Mouse (Mus musculus) embryonic facial prominence, embryonic 11.5 days (tissue): Measurements from ENCODE around the gene Slc44a5. TPM values are rescaled to one million over a fixed set of nuclear protein-coding genes. Genes with fewer than 3 reads are reported as not detected.

ENCODE experiments used
- ATAC-seq: fragments of 200-750 bp; cut with Nextera tagmentation; replicated peaks from 2 replicates; pipeline ENCODE4 v1.8.0; 2017; ENCODE audit warnings: low read depth; ENCODE audit not compliant: insufficient number of reproducible peaks, low FRiP score, low TSS enrichment
- DNase-seq: peaks from one replicate; pipeline ENCODE4 v3.0.0-alpha.2; 2015; ENCODE audit warnings: low spot score
- H3K27ac ChIP-seq: fragments of 300-500 bp; sonication (generic); replicated peaks from 2 replicates; pipeline ENCODE4 v1.5.1; 2014; ENCODE audit warnings: mild to moderate bottlenecking, low read depth, low read length, control low read depth
- H3K27me3 ChIP-seq: fragments of 300-500 bp; sonication (generic); 2 replicates; pipeline ENCODE4 v1.6.1; 2014; ENCODE audit warnings: mild to moderate bottlenecking, low read length, moderate library complexity, mixed read lengths; ENCODE audit not compliant: control insufficient read depth, insufficient read depth
- H3K36me3 ChIP-seq: fragments of 300-500 bp; sonication (generic); replicated peaks from 2 replicates; pipeline ENCODE4 v1.6.1; 2014; ENCODE audit warnings: low read depth, mild to moderate bottlenecking, low read length, moderate library complexity, mixed read lengths; ENCODE audit not compliant: control insufficient read depth, insufficient read depth
- H3K4me1 ChIP-seq: fragments of 300-500 bp; sonication (generic); 2 replicates; pipeline ENCODE4 v1.6.1; 2014; ENCODE audit warnings: low read length, mixed read lengths; ENCODE audit not compliant: control insufficient read depth, insufficient read depth
- H3K4me2 ChIP-seq: fragments of 300-500 bp; sonication (generic); 2 replicates; pipeline ENCODE4 v1.6.1; 2014; ENCODE audit warnings: low read depth, mild to moderate bottlenecking, control low read depth, low read length, moderate library complexity
- H3K4me3 ChIP-seq: fragments of 300-500 bp; sonication (generic); 2 replicates; pipeline ENCODE4 v1.5.1; 2014; ENCODE audit warnings: low read depth, low read length, control low read depth
- H3K9ac ChIP-seq: fragments of 300-500 bp; sonication (generic); replicated peaks from 2 replicates; pipeline ENCODE4 v1.6.1; 2014; ENCODE audit warnings: mild to moderate bottlenecking, control low read depth, low read length
- H3K9me3 ChIP-seq: fragments of 300-500 bp; sonication (generic); replicated peaks from 2 replicates; pipeline ENCODE4 v1.6.1; 2016; ENCODE audit warnings: mild to moderate bottlenecking, low read length, inconsistent platforms, mixed read lengths; ENCODE audit not compliant: control insufficient read depth
- WGBS: fragments of 180-500 bp; shearing (Covaris S2); extraction: QIAGEN DNeasy Blood & Tissue Kit; methylation state at CpG from one replicate; pipeline ENCODE4 v1.1.7; 2014; 5-methylcytosine and 5-hydroxymethylcytosine counted together
- polyA plus RNA-seq: library from polyadenylated mRNA; unstranded; fragments of >200 nt; fragmentation: Nextera tagmentation; extraction: Ambion mirVana; gene quantifications from 2 replicates; pipeline ENCODE4 v1.2.1, GENCODE M21; 2014

Gene Slc44a5
- polyA plus RNA-seq, 1 experiment from 2014 or later, result 1.3 TPM

DNA sequence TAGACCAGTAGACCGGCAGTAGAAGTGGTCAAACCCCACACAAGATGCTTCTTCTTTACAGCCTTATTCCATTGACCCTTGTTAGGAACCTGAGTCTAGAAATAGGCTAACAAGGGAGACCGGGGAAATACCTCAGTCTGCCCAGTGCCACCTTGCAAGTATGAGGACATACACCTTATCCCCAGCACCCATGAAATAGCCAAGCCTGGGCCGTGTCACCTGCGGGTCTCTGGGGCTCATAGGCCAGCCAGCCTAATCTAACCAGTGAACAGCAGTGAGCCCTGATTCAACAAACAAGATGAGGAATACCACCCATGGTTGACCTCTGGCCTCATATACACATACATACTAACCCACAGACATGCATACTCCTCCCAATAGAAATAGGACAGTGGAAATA lies 142.2 kb downstream of the Slc44a5 start:
- ATAC-seq (no peak; the same call in 1 of the 2 replicates), DNase-seq (no peak)
- H3K4me1 ChIP-seq, result no peaks in the 10 kb centered on the region
- WGBS, result 87% methylated on average over 4 of the region's 4 CpGs
- no peak overlapping the region for H3K9ac ChIP-seq
- no peak overlapping the region for H3K4me2 ChIP-seq
- H3K27ac ChIP-seq, result no peak overlapping the region
- H3K36me3 ChIP-seq, result no peaks in the 10 kb centered on the region
- no peaks in the 10 kb centered on the region for H3K27me3 ChIP-seq
- no peak overlapping the region for H3K4me3 ChIP-seq
- no peaks in the 10 kb centered on the region for H3K9me3 ChIP-seq

DNA sequence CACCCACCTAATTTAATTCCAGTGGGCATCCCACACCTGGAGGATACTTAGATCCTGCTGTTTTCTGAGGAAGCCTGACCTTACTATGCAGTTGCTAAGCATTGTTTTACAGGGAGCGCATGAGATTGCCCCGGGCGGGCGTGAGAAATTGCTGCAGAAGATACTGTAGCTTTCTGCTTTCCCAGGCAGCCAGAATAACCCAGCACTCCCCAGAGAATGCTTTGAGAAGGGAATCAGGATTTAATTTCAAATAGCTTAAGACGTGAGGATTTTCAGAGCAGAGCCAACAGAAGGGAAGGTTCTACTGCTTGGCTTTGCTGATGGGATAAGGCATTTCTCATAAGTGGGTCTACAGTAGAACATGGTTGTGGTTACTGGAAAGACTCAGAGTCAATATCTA lies 142.8 kb downstream of the Slc44a5 start:
- Histone ChIP-seq H3K9ac (no peak overlapping the region), H3K4me3 (no peak overlapping the region), H3K27me3 (no peaks in the 10 kb centered on the region), H3K27ac (no peak overlapping the region), H3K36me3 (no peaks in the 10 kb centered on the region), H3K4me2 (no peak overlapping the region), H3K4me1 (no peaks in the 10 kb centered on the region), H3K9me3 (no peaks in the 10 kb centered on the region)
- WGBS, result 84% methylated on average over 5 of the region's 5 CpGs
- ATAC-seq (no peak), DNase-seq (no peak)

DNA sequence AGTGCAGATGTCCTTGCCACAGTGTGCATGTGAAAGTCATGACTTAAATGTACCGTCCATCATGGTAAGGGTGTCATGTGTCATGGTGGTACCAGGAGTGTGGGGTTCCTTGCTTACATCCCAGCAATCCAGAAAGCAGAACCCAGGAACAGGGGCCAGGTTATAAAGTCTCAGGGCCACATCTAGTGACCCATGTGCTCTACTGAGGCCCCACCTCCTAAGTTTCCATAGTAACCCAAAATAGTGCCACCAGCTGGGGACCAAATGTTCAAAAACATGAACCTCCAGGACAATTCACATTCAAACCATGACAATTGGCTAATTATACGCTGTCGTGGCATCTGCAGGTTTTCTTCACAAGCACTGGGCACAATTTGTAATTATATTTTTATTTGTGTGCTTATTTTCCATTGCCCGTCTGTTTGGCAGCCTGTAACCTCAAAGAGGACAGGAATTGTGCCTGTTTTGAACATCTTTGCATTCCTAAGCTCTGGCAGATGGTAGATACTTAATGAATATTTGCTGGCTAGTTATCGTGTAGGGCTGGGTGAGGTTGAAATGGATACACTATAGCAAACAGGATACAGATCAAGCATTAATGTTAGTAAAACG lies 145.9 kb downstream of the Slc44a5 start:
- DNase-seq (no peak), ATAC-seq (no peak)
- Histone ChIP-seq H3K9ac (no peak overlapping the region), H3K27ac (no peak overlapping the region), H3K27me3 (no peaks in the 10 kb centered on the region), H3K4me2 (no peak overlapping the region), H3K4me1 (no peaks in the 10 kb centered on the region), H3K4me3 (no peak overlapping the region), H3K36me3 (no peaks in the 10 kb centered on the region), H3K9me3 (no peaks in the 10 kb centered on the region)
- WGBS, result 55% methylated on average over 6 of the region's 6 CpGs

DNA sequence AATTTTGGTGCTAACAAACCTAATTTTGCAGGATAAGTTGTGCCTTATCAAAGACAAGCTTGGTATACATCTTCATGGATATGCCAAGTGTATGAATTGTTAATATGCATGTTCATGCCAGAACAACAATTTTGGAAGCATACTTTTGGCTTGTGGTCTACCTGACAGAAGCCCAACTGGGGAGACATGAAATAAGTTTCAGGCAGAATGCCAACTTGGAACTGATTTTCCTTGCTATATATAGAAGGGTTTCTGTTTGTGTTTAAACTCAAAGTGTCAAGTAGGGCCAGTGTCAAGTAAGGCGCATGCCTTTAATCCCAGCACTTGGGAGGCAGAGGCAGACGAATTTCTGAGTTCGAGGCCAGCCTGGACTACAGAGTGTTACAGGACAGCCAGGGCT lies 149.3 kb downstream of the Slc44a5 start:
- Histone ChIP-seq H3K4me3 (no peak overlapping the region), H3K36me3 (no peaks in the 10 kb centered on the region), H3K27ac (no peak overlapping the region), H3K9me3 (no peaks in the 10 kb centered on the region), H3K9ac (no peak overlapping the region), H3K4me1 (no peaks in the 10 kb centered on the region), H3K4me2 (no peak overlapping the region), H3K27me3 (no peaks in the 10 kb centered on the region)
- ATAC-seq, result no peak
- no peak for DNase-seq
- WGBS, result 90% methylated on average over 3 of the region's 3 CpGs

DNA sequence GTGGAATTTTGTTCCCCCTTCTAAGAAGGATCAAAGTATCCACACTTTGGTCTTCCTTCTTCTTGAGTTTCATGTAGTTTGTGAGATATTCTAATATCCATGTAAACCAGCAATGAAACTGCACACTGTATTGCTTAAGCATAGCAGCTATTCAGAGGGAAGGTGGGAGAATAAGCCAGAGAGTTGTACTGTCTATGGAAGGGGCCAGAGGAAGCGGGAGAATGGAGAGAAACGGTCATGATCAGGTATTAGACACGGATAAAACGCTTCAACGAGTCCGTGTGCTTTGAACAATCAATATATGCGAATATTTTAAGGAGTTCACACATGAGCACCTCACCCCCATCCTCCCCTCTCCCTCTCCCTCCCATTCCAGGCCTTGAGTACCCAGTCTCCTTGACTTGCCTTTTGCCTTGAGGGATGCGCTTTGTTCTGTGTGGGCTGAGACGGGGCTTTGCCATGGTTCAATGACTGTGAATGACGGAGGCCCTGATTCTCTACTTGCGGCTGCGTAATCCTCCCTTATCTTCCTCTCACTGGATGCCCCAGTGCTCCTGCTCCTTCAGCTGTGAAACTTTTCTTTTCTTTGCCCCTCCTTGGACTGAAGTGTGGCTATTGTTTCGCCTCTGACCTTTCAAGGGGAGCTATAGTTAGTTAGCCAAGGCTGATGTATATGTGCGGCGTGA lies 151.8 kb downstream of the Slc44a5 start:
- Histone ChIP-seq H3K9ac (no peak overlapping the region), H3K27me3 (no peaks in the 10 kb centered on the region), H3K36me3 (no peaks in the 10 kb centered on the region), H3K27ac (no peak overlapping the region), H3K9me3 (no peaks in the 10 kb centered on the region), H3K4me2 (no peak overlapping the region), H3K4me3 (no peak overlapping the region), H3K4me1 (no peaks in the 10 kb centered on the region)
- peak; percentile 29 for DNase-seq
- 37% methylated on average over 15 of the region's 15 CpGs for WGBS
- ATAC-seq, result peak; percentile 82

DNA sequence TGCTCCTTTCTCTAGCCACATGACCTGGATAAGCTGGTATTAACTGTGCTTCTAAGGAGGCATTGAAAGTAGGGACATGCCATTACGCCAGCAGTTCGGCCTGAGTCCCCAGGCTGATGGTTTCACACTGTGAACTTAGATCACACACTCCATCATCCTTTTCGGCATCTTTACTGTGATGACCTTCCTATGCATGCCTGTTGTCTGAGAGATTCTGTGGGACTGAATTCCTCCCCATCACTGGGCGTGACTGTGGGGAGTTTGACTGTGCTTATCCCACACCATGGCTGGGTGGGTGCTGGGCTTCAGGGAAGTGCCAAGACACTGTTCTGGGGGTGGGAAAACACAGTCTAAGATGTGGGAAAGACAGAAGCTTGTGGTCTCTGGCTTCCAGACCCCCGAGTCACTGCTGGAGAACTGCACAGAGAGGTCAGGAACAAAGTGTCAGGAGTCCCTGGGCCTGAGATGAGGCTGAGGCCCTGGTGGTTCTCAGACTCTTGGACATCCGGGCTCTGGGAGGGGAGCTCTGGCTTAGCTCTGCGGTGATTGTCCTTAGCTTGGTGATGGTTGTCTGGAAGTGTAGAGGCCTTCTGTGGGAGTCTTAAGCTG lies 152.6 kb downstream of the Slc44a5 start:
- 0 out of 2 replicates have a peak, but pooled peaks have one; percentile 19 for ATAC-seq
- Histone ChIP-seq H3K9me3 (no peaks in the 10 kb centered on the region), H3K36me3 (no peaks in the 10 kb centered on the region), H3K27me3 (no peaks in the 10 kb centered on the region), H3K9ac (no peak overlapping the region), H3K4me2 (no peak overlapping the region), H3K4me1 (no peaks in the 10 kb centered on the region), H3K27ac (no peak overlapping the region), H3K4me3 (no peak overlapping the region)
- DNase-seq, result no peak
- 54% methylated on average over 7 of the region's 7 CpGs for WGBS

DNA sequence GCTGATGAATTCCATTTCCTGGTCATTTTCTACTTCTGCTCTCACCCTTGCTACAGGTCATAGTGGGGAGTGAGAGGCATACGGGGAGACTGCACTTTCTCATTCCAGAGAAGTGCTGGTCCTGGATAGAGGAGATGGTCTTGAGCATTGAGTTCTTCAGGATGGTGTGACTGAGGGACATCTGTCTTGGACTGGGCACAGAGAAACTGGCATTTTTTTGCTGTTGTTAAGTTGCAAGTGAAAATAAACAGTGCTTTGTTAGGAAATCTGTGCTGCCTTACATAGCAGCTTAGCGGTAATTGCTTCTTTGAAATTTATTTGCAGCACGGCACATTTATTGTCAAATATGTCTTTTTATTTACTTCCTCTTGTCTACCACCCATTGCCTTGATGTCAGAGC lies 154.0 kb downstream of the Slc44a5 start:
- Histone ChIP-seq H3K27ac (no peak overlapping the region), H3K27me3 (no peaks in the 10 kb centered on the region), H3K4me2 (no peak overlapping the region), H3K4me3 (no peak overlapping the region), H3K9me3 (no peaks in the 10 kb centered on the region), H3K9ac (no peak overlapping the region), H3K36me3 (no peaks in the 10 kb centered on the region), H3K4me1 (no peaks in the 10 kb centered on the region)
- DNase-seq, result no peak
- WGBS, result 87% methylated on average over 3 of the region's 3 CpGs
- no peak for ATAC-seq

DNA sequence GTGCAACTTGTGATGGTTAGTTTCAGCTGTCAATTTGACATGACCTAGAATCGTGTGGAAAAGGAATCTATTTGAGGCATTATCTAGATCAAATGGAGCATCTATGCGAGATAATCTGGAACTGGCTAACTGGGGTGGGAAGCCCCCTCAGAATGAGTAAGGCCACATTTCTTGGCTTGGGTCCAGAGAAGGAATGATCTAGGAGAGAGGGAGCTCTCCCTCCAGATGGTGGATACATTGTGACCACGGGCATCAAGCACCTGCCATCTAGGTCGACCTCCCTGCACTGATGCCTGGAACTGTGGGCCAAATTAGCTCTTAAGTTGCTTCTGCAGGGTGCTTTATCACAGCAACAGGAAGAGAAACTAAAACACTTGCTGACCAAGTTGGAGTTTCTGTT lies 155.8 kb downstream of the Slc44a5 start:
- Histone ChIP-seq H3K27me3 (no peaks in the 10 kb centered on the region), H3K4me3 (no peak overlapping the region), H3K9me3 (no peaks in the 10 kb centered on the region), H3K36me3 (no peaks in the 10 kb centered on the region), H3K9ac (no peak overlapping the region), H3K4me1 (no peaks in the 10 kb centered on the region), H3K4me2 (no peak overlapping the region), H3K27ac (no peak overlapping the region)
- no peak for ATAC-seq
- DNase-seq, result no peak
- WGBS, result 73% methylated on average over 4 of the region's 4 CpGs
